Mouse (Mus musculus) small intestine, adult 2 months (tissue): Measurements from ENCODE around the gene Plekhg3.

ENCODE experiments used
- CTCF ChIP-seq: fragments of 200-500 bp; IDR thresholded peaks from 2 replicates; pipeline ENCODE4 v1.5.1; 2012; ENCODE audit warnings: low read depth, mild to moderate bottlenecking, control low read depth, inconsistent platforms, low read length, moderate library complexity, mixed read lengths; ENCODE audit not compliant: insufficient replicate concordance, insufficient read length; ENCODE audit errors: extremely low read depth
- POLR2A ChIP-seq: fragments of 200-500 bp; IDR thresholded peaks from 2 replicates; pipeline ENCODE4 v1.6.1; 2012; ENCODE audit warnings: low read depth, mild to moderate bottlenecking, control low read depth, inconsistent platforms, low read length, moderate library complexity

GRCm38 (mm10) chr12:76528766-76529165, 1.9 kb upstream of the Plekhg3 start:
- TF ChIP-seq POLR2A (no peak), CTCF (no peak)
